Mouse (Mus musculus) left cerebral cortex, postnatal 25 days (tissue): Measurements from ENCODE around the gene Sdhd. TPM values are rescaled to one million over a fixed set of nuclear protein-coding genes. Genes with fewer than 3 reads are reported as not detected.

Source experiments
- DNase-seq, 2 experiments: peaks; one replicate each; pipeline ENCODE4 v3.0.0; 2022; ENCODE audit warnings: low spot score in 2 of 2, mixed read lengths in 1 of 2
- intact Hi-C: fragments of 180-260 bp; cut with DNase I; formaldehyde crosslinking; loops from one replicate; pipeline ENCODE4 v1.15.1; 2025
- total RNA-seq, 2 experiments: library from RNA; stranded (reverse); gene quantifications; 2 replicates each; pipeline ENCODE4 v1.2.3; 2021

Sdhd gene
- total RNA-seq, 2 experiments from 2014 or later: 111 TPM

- intact Hi-C loops: loop anchor here (5.0 kb wide), 1 partner anchor 151 kb away; no protein-coding TSS in a partner anchor
- no peak for DNase-seq
Measured at GRCm38 (mm10) chr9:50592955-50593354, 10.7 kb downstream of the Sdhd start.

GRCm38 (mm10) chr9:50590856-50591518 is 12.6 kb downstream of the Sdhd start:
- intact Hi-C loops: loop anchor here (5.0 kb wide), 1 partner anchor 149 kb away; no protein-coding TSS in a partner anchor
- DNase-seq: no peak

GRCm38 (mm10) chr9:50586955-50587354 is 16.7 kb downstream of the Sdhd start:
- no peak for DNase-seq
- intact Hi-C loops: no loop called here

GRCm38 (mm10) chr9:50585145-50585818 is 18.3 kb downstream of the Sdhd start:
- intact Hi-C loops: no loop called here
- DNase-seq: no peak

GRCm38 (mm10) chr9:50580370-50580769 is 23.2 kb downstream of the Sdhd start:
- no peak for DNase-seq
- intact Hi-C loops: no loop called here

- intact Hi-C loops: no loop called here
- no peak for DNase-seq
Measured at GRCm38 (mm10) chr9:50569599-50570525, 33.8 kb downstream of the Sdhd start.

- no peak for DNase-seq
- intact Hi-C loops: no loop called here
Measured at GRCm38 (mm10) chr9:50567881-50568280, 35.7 kb downstream of the Sdhd start.

GRCm38 (mm10) chr9:50567372-50567771 is 36.2 kb downstream of the Sdhd start:
- intact Hi-C loops: no loop called here
- no peak for DNase-seq

GRCm38 (mm10) chr9:50565940-50566339 is 37.7 kb downstream of the Sdhd start:
- intact Hi-C loops: no loop called here
- no peak for DNase-seq

- intact Hi-C loops: no loop called here
- DNase-seq: no peak
Measured at GRCm38 (mm10) chr9:50565173-50565572, 38.4 kb downstream of the Sdhd start.

GRCm38 (mm10) chr9:50561918-50562360 is 41.7 kb downstream of the Sdhd start:
- no peak for DNase-seq
- intact Hi-C loops: no loop called here

- DNase-seq: no peak
- intact Hi-C loops: no loop called here
Measured at GRCm38 (mm10) chr9:50561145-50561917, 42.3 kb downstream of the Sdhd start, which contains the start of gene Tex12. Gene Tex12 (minus strand): TSS chr9:50561325.

- intact Hi-C loops: no loop called here
- DNase-seq: no peak
Measured at GRCm38 (mm10) chr9:50555094-50555446, 48.5 kb downstream of the Sdhd start, which contains the start of gene Bco2. Gene Bco2 (minus strand): TSS chr9:50555181.

GRCm38 (mm10) chr9:50554241-50555093 is 49.1 kb downstream of the Sdhd start, which contains the start of gene Il18:
Gene Il18 (plus strand): TSS chr9:50554827.
- intact Hi-C loops: no loop called here
- peak; percentile 58 to 86 for DNase-seq

GRCm38 (mm10) chr9:50553547-50553946 is 50.1 kb downstream of the Sdhd start:
- intact Hi-C loops: no loop called here
- no peak for DNase-seq

GRCm38 (mm10) chr9:50552206-50552605 is 51.4 kb downstream of the Sdhd start:
- no peak for DNase-seq
- intact Hi-C loops: no loop called here

- intact Hi-C loops: no loop called here
- DNase-seq: no peak
Measured at GRCm38 (mm10) chr9:50548936-50549335, 54.7 kb downstream of the Sdhd start.

GRCm38 (mm10) chr9:50547859-50548478 is 55.6 kb downstream of the Sdhd start:
- no peak for DNase-seq
- intact Hi-C loops: no loop called here
